Comparison of ENCODE assay signal across 23 mouse cellular contexts in genomic region chr2:75564809-75565208, GRCm38 (mm10).
"Had no signal": no experiment of that assay in that cellular context is flagged by ENCODE, and none has a peak within 500 bp of the region (broad histone marks: within the 10 kb centered on the region; RNA-seq: fewer than 3 reads in every experiment).

No protein-coding gene starts in this region.

- H3K4me1 ChIP-seq: heart, embryonic 10.5 days; heart, embryonic 12.5 days; hindbrain, embryonic 10.5 days; hindbrain, embryonic 12.5 days; intestine, embryonic 15.5 days had no signal

- H3K9ac ChIP-seq: forebrain, postnatal 0 days; heart, embryonic 12.5 days; hindbrain, embryonic 12.5 days; hindbrain, embryonic 14.5 days; intestine, embryonic 15.5 days; limb, embryonic 12.5 days had no signal

- H3K27me3 ChIP-seq: heart, embryonic 12.5 days; hindbrain, embryonic 12.5 days; intestine, embryonic 15.5 days; limb, embryonic 12.5 days had no signal

- ATAC-seq: forebrain, postnatal 0 days; hindbrain, embryonic 16.5 days; inflammation-experienced regulatory T-cells, adult 6 months; intestine, embryonic 15.5 days; intestine, postnatal 0 days had no signal

- H3K9me3 ChIP-seq: heart, embryonic 10.5 days; heart, embryonic 12.5 days; hindbrain, embryonic 10.5 days; hindbrain, embryonic 12.5 days; intestine, embryonic 15.5 days; limb, embryonic 10.5 days; limb, embryonic 12.5 days had no signal

- H3K27ac ChIP-seq: heart, embryonic 10.5 days; hindbrain, embryonic 10.5 days; hindbrain, embryonic 12.5 days; hindbrain, embryonic 14.5 days; intestine, embryonic 15.5 days; layer of hippocampus, adult 2 months; left cerebral cortex, adult 2 months; limb, embryonic 10.5 days; limb, embryonic 12.5 days had no signal

- DNase-seq: forebrain, postnatal 0 days; gastrocnemius, postnatal 14 days; gastrocnemius, postnatal 36 days; heart, postnatal 10 days; heart, postnatal 4 days; kidney, adult 18-20 months; kidney, adult 8-10 months; kidney, postnatal 10 days; kidney, postnatal 25 days; kidney, postnatal 4 days had no signal

- H3K4me3 ChIP-seq: heart, embryonic 10.5 days; heart, embryonic 12.5 days; hindbrain, embryonic 10.5 days; hindbrain, embryonic 12.5 days; intestine, embryonic 15.5 days; layer of hippocampus, adult 2 months; left cerebral cortex, adult 2 months; limb, embryonic 10.5 days; limb, embryonic 12.5 days had no signal

- H3K4me2 ChIP-seq: heart, embryonic 12.5 days; hindbrain, embryonic 12.5 days; hindbrain, embryonic 14.5 days; intestine, embryonic 15.5 days; limb, embryonic 12.5 days had no signal

- H3K36me3 ChIP-seq: heart, embryonic 10.5 days; heart, embryonic 12.5 days; hindbrain, embryonic 10.5 days; hindbrain, embryonic 12.5 days; intestine, embryonic 15.5 days; limb, embryonic 10.5 days; limb, embryonic 12.5 days had no signal
